Mouse (Mus musculus): Measurements from ENCODE around the gene Hap1. TPM values are rescaled to one million over a fixed set of nuclear protein-coding genes. Genes with fewer than 3 reads are reported as not detected.

Hap1 gene
- polyA plus RNA-seq, 1 experiment from 2014 or later: 108 TPM

- no peaks in the 10 kb centered on the region for H3K27me3 ChIP-seq (ENCODE audit: control insufficient read depth, insufficient read depth, low read length)
- H3K9ac ChIP-seq (replicated peaks; ENCODE audit: low read length): no peak overlapping the region
- no peak overlapping the region for H3K27ac ChIP-seq (replicated peaks; ENCODE audit: low read depth, low read length)
- DNase-seq (no peak), ATAC-seq (ENCODE audit: low FRiP score, low TSS enrichment) (no peak)
- WGBS: 70% methylated on average over 7 of the region's 7 CpGs
- H3K4me1 ChIP-seq (ENCODE audit: control insufficient read depth, insufficient read depth, low read length): peaks cover 19% of the 10 kb centered on the region
- no peaks in the 10 kb centered on the region for H3K9me3 ChIP-seq (ENCODE audit: control insufficient read depth, low read length)
- H3K36me3 ChIP-seq (ENCODE audit: control insufficient read depth, insufficient read depth, low read length): no peaks in the 10 kb centered on the region
- H3K4me2 ChIP-seq (ENCODE audit: low read length): no peak overlapping the region
- H3K4me3 ChIP-seq (replicated peaks; ENCODE audit: low read depth, low read length): no peak overlapping the region
Observed at GRCm38 (mm10) chr11:100391884-100392345, 36.0 kb upstream of the Hap1 start.

- Histone ChIP-seq H3K9me3 (ENCODE audit: control insufficient read depth, low read length) (no peaks in the 10 kb centered on the region), H3K27ac (replicated peaks; ENCODE audit: low read depth, low read length) (no peak overlapping the region), H3K27me3 (ENCODE audit: control insufficient read depth, insufficient read depth, low read length) (no peaks in the 10 kb centered on the region), H3K4me2 (ENCODE audit: low read length) (no peak overlapping the region), H3K9ac (replicated peaks; ENCODE audit: low read length) (no peak overlapping the region), H3K36me3 (ENCODE audit: control insufficient read depth, insufficient read depth, low read length) (0 out of 2 replicates have a peak, but pooled peaks cover 4% of the 10 kb centered on the region), H3K4me3 (replicated peaks; ENCODE audit: low read depth, low read length) (no peak overlapping the region), H3K4me1 (ENCODE audit: control insufficient read depth, insufficient read depth, low read length) (peaks cover 15% of the 10 kb centered on the region)
- WGBS: 67% methylated on average over 9 of the region's 9 CpGs
- ATAC-seq (ENCODE audit: low FRiP score, low TSS enrichment): no peak
- DNase-seq: peak; percentile 44
Observed at GRCm38 (mm10) chr11:100391081-100391883, 35.4 kb upstream of the Hap1 start.

GRCm38 (mm10) chr11:100389931-100390445, 34.1 kb upstream of the Hap1 start:
- H3K9ac ChIP-seq (replicated peaks; ENCODE audit: low read length): no peak overlapping the region
- no peak overlapping the region for H3K4me2 ChIP-seq (ENCODE audit: low read length)
- peaks cover 15% of the 10 kb centered on the region for H3K36me3 ChIP-seq (ENCODE audit: control insufficient read depth, insufficient read depth, low read length)
- H3K4me1 ChIP-seq (ENCODE audit: control insufficient read depth, insufficient read depth, low read length): peaks cover 2% of the 10 kb centered on the region; the same call in 1 of the 2 replicates
- DNase-seq (no peak), ATAC-seq (ENCODE audit: low FRiP score, low TSS enrichment) (no peak)
- WGBS: 38% methylated on average over 8 of the region's 8 CpGs
- H3K27ac ChIP-seq (replicated peaks; ENCODE audit: low read depth, low read length): no peak overlapping the region
- no peaks in the 10 kb centered on the region for H3K27me3 ChIP-seq (ENCODE audit: control insufficient read depth, insufficient read depth, low read length)
- H3K4me3 ChIP-seq (replicated peaks; ENCODE audit: low read depth, low read length): no peak overlapping the region
- H3K9me3 ChIP-seq (ENCODE audit: control insufficient read depth, low read length): no peaks in the 10 kb centered on the region

- no peak overlapping the region for H3K9ac ChIP-seq (replicated peaks; ENCODE audit: low read length)
- H3K4me2 ChIP-seq (ENCODE audit: low read length): no peak overlapping the region
- no peaks in the 10 kb centered on the region; the same call in 1 of the 2 replicates for H3K4me1 ChIP-seq (ENCODE audit: control insufficient read depth, insufficient read depth, low read length)
- H3K27ac ChIP-seq (replicated peaks; ENCODE audit: low read depth, low read length): no peak overlapping the region
- no peaks in the 10 kb centered on the region for H3K9me3 ChIP-seq (ENCODE audit: control insufficient read depth, low read length)
- 93% methylated on average over 6 of the region's 6 CpGs for WGBS
- H3K27me3 ChIP-seq (ENCODE audit: control insufficient read depth, insufficient read depth, low read length): no peaks in the 10 kb centered on the region
- no peak for DNase-seq
- H3K4me3 ChIP-seq (replicated peaks; ENCODE audit: low read depth, low read length): no peak overlapping the region
- ATAC-seq (ENCODE audit: low FRiP score, low TSS enrichment): no peak
- H3K36me3 ChIP-seq (ENCODE audit: control insufficient read depth, insufficient read depth, low read length): peaks cover 29% of the 10 kb centered on the region
Observed at GRCm38 (mm10) chr11:100388588-100388987, 32.7 kb upstream of the Hap1 start.

DNA sequence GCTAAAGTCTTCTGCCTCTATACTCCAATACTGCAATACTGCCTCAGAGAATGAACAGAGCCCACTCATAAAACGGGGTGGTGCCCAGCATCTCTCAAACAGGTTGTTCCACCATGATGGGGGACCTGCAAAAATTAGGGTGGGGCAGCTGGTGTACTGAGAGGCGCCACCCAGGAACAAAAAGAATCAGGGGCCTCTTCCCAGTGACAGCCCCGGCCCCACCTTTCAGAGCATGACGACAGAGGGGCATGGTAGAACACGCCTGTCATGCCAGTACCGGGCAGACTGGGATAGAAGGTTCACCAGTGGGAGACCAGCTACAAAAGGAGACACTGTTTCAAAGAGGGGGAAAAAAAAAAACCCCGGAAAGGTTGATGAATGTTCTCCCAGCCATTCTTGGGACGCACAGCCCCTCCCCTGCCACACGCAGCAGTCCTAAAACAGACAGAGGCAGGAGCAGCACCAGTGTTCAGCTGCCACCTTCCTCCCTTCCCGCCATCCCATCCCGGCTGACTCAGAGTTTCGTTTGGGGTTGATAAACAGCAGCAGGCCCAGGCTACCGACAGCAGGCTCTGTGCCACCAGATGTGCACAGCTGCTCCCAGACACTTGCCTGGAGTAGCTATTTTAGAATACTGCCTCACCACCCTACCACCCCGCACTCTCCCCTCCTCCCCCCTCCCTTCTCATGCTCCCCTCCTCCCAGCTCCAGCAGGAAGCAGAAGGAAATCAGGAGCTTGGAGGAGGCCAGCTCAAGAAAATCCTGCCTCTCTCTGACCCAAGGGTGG, 31.9 kb upstream of the Hap1 start:
- no peak for DNase-seq
- H3K27me3 ChIP-seq (ENCODE audit: control insufficient read depth, insufficient read depth, low read length): no peaks in the 10 kb centered on the region
- H3K9ac ChIP-seq (replicated peaks; ENCODE audit: low read length): no peak overlapping the region
- H3K27ac ChIP-seq (replicated peaks; ENCODE audit: low read depth, low read length): no peak overlapping the region
- H3K36me3 ChIP-seq (ENCODE audit: control insufficient read depth, insufficient read depth, low read length): peaks cover 37% of the 10 kb centered on the region
- H3K9me3 ChIP-seq (ENCODE audit: control insufficient read depth, low read length): no peaks in the 10 kb centered on the region
- WGBS: 66% methylated on average over 14 of the region's 14 CpGs
- no peak overlapping the region for H3K4me2 ChIP-seq (ENCODE audit: low read length)
- no peak overlapping the region for H3K4me3 ChIP-seq (replicated peaks; ENCODE audit: low read depth, low read length)
- no peaks in the 10 kb centered on the region; the same call in 1 of the 2 replicates for H3K4me1 ChIP-seq (ENCODE audit: control insufficient read depth, insufficient read depth, low read length)
- no peak for ATAC-seq (ENCODE audit: low FRiP score, low TSS enrichment)

DNA sequence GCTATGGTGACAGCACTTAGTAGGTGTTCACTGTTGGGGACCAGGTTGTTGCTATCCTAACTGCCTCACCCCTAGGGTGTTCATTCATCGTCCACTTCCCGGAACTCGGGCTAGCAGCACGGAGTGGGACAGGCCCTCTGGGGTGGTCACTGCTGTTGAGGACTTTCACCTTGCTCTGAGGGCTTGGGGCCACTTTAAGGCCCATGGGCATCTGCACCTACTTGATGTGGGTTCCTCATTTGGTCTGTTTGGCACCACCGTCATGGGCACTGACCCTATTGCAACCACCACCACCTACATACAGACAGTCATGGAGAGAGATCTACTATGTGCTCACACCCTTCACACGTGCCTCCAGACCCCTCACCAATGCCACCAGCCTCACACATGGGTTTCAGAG, 31.2 kb upstream of the Hap1 start:
- Histone ChIP-seq H3K27ac (replicated peaks; ENCODE audit: low read depth, low read length) (no peak overlapping the region), H3K4me1 (ENCODE audit: control insufficient read depth, insufficient read depth, low read length) (no peaks in the 10 kb centered on the region; the same call in 1 of the 2 replicates), H3K36me3 (ENCODE audit: control insufficient read depth, insufficient read depth, low read length) (peaks cover 43% of the 10 kb centered on the region), H3K9me3 (ENCODE audit: control insufficient read depth, low read length) (no peaks in the 10 kb centered on the region), H3K4me2 (ENCODE audit: low read length) (no peak overlapping the region), H3K4me3 (replicated peaks; ENCODE audit: low read depth, low read length) (no peak overlapping the region), H3K27me3 (ENCODE audit: control insufficient read depth, insufficient read depth, low read length) (no peaks in the 10 kb centered on the region), H3K9ac (replicated peaks; ENCODE audit: low read length) (no peak overlapping the region)
- 93% methylated on average over 6 of the region's 6 CpGs for WGBS
- no peak for ATAC-seq (ENCODE audit: low FRiP score, low TSS enrichment)
- no peak for DNase-seq

DNA sequence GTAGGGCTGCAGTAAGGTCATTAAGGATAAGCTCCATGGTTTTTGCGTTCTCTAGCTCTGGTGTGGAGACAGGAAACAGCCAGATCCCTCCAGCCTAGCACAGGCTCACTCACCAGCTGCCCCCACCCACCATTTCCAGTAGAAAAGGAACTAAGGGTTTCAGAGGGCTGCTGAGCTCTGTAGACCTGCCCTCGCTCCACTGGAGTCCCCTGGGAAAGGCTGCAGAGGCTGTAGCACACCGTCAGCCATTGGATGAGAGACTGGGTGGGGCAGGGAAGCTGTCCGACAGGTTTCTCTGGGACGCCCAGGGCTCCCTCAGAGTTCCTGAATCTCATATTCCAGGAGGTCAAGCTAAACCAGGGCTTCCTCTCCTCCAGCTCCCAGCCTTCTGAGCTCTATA, 30.7 kb upstream of the Hap1 start:
- H3K4me3 ChIP-seq (replicated peaks; ENCODE audit: low read depth, low read length): no peak overlapping the region
- H3K9ac ChIP-seq (replicated peaks; ENCODE audit: low read length): no peak overlapping the region
- 45% methylated on average over 5 of the region's 5 CpGs for WGBS
- no peaks in the 10 kb centered on the region for H3K27me3 ChIP-seq (ENCODE audit: control insufficient read depth, insufficient read depth, low read length)
- DNase-seq (no peak), ATAC-seq (ENCODE audit: low FRiP score, low TSS enrichment) (no peak)
- H3K36me3 ChIP-seq (ENCODE audit: control insufficient read depth, insufficient read depth, low read length): peaks cover 49% of the 10 kb centered on the region
- no peak overlapping the region for H3K27ac ChIP-seq (replicated peaks; ENCODE audit: low read depth, low read length)
- H3K9me3 ChIP-seq (ENCODE audit: control insufficient read depth, low read length): no peaks in the 10 kb centered on the region
- H3K4me2 ChIP-seq (ENCODE audit: low read length): no peak overlapping the region
- H3K4me1 ChIP-seq (ENCODE audit: control insufficient read depth, insufficient read depth, low read length): no peaks in the 10 kb centered on the region; the same call in 1 of the 2 replicates

DNA sequence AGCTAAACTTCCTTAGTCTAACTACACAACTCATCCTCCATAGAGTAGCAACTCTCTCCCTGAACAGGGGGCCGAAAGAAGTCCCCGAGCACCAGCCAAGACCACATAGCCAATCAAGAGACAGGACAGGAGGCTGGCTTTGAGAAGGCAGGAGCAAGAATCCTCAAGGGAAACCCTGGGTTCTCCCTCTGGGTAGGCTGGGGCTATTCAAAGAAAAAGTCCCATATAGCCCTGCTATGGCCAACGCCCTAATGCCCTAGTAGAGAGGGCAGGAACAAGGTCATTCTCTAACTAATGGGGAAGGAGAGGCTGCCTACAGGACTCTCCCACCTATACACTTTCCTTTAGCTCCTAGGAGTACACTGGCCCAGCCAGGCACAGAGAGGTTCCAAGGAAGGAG, 29.1 kb upstream of the Hap1 start:
- H3K36me3 ChIP-seq (ENCODE audit: control insufficient read depth, insufficient read depth, low read length): peaks cover 63% of the 10 kb centered on the region
- no peak overlapping the region for H3K9ac ChIP-seq (replicated peaks; ENCODE audit: low read length)
- no peak overlapping the region for H3K27ac ChIP-seq (replicated peaks; ENCODE audit: low read depth, low read length)
- DNase-seq (no peak), ATAC-seq (ENCODE audit: low FRiP score, low TSS enrichment) (no peak)
- no peaks in the 10 kb centered on the region for H3K9me3 ChIP-seq (ENCODE audit: control insufficient read depth, low read length)
- no peaks in the 10 kb centered on the region for H3K27me3 ChIP-seq (ENCODE audit: control insufficient read depth, insufficient read depth, low read length)
- no peaks in the 10 kb centered on the region for H3K4me1 ChIP-seq (ENCODE audit: control insufficient read depth, insufficient read depth, low read length)
- H3K4me3 ChIP-seq (replicated peaks; ENCODE audit: low read depth, low read length): no peak overlapping the region
- 84% methylated on average over 3 of the region's 3 CpGs for WGBS
- no peak overlapping the region for H3K4me2 ChIP-seq (ENCODE audit: low read length)

Data from midbrain, embryonic 14.5 days (tissue).